Mouse (Mus musculus): ENCODE measurements around the gene B020011L13Rik.
"Not testable (repeated sequence)": the region's sequence is repeated elsewhere in the genome, so short reads cannot be mapped to it uniquely, and the experiment has no call there.

Gene B020011L13Rik

DNA sequence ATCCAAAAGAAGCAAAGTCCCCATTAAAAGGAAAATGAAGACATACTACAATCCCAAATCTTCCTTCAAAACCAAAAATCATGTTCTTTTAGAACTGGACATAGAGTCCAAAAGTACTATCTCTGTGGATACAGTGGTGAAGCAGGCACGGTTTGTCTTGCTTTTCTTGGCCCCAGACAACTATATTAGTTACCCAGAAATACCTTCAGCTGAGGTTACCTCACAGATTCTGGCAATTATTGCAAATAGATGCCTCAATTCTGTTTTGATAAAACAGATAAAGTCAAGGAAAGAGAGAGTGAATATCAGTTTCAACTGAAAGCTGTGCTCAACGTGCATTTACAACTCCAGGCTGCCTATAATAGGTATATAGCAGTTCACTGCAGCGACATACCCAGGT lies at the start of gene B020011L13Rik:
Gene B020011L13Rik, plus strand, starts transcription at position 301 of the 400 bp plus-strand sequence.
- not testable (repeated sequence) for DNase-seq (ENCODE audit: low spot score)

DNA sequence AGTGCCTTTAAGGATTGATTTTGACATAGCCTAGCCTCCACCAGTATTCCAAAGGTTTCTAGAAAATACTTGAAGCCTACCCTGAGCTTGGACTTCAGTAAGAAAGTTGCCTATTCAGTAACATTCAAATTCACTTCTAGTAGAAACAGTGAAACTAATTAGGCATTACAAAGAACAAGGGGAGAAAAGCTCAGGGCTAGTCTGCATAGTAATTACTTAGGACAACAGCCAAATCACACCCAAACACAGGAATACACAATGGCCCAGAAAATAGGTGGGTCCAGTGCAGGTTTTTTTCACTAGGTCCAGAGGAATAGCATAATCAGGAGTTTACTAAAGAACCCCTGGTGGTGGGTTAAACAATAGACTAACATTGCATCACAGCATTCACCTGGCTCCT lies 35.3 kb downstream of the B020011L13Rik start:
- DNase-seq (ENCODE audit: low spot score), result not testable (repeated sequence)

DNA sequence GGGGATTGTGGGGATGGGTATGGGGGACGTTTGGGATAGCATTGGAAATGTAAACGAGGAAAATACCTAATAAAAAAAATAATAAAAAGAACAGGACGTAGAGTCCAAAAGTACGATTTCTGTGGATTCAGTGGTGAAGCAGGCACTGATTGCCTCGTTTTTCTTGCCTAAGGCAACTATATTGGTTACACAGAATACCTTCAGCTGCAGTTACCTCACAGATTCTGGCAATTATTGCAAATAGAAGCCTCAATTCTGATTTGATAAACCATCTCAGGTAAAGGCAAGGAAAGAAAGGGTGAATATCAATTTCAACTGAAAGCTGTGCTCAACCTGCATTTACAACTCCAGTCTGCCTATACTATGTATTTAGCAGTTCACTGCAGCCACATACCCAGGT lies 48.8 kb downstream of the B020011L13Rik start, which contains the start of gene Gm28360:
Gene Gm28360, plus strand, starts transcription at position 301 of the 400 bp plus-strand sequence.
- not testable (repeated sequence) for DNase-seq (ENCODE audit: low spot score)

DNA sequence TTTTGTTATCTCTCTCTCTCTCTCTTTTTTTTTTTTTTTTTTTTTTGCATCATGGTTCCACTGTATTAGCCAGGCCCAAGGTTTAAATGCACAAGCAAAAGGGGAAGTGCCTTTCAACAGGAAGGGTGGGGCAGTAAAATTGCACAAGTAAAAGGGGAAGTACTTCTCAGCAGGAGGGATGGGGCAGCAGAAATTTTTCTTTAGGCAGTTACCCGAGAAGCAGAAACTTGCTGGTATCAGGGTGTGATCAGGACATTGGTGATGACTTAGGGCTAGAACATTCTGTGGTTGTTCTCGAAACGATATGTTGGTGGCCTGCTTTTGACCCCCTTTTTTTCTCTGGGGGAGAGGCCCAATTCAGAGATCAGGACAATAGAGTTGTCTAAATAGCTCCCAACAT lies 70.8 kb downstream of the B020011L13Rik start:
- DNase-seq (ENCODE audit: low spot score), result not testable (repeated sequence)
